Mouse (Mus musculus): ENCODE results near the gene Ppp6r1.

- no peak for TF ChIP-seq CTCF (conservative IDR thresholded peaks at IDR 0.05; ENCODE audit: insufficient read depth, insufficient read length, low read depth, low read length)
- TF ChIP-seq POLR2A (IDR thresholded peaks at IDR 0.05; ENCODE audit: low read depth, low read length), result no peak
Observed at GRCm38 (mm10) chr7:4684203-4684602, 25.4 kb upstream of the Ppp6r1 start.

Data from kidney, adult 2 months (tissue).